Mouse (Mus musculus): ENCODE measurements around the gene Irf6. TPM values are rescaled to one million over a fixed set of nuclear protein-coding genes. Genes with fewer than 3 reads are reported as not detected.
A peak's percentile ranks its signal among the peaks of the same experiment; 100 is the strongest.

The Irf6 gene
- 1.5 and 2.4 TPM in 2 replicates for polyA plus RNA-seq (2012; rRNA removed)

DNA sequence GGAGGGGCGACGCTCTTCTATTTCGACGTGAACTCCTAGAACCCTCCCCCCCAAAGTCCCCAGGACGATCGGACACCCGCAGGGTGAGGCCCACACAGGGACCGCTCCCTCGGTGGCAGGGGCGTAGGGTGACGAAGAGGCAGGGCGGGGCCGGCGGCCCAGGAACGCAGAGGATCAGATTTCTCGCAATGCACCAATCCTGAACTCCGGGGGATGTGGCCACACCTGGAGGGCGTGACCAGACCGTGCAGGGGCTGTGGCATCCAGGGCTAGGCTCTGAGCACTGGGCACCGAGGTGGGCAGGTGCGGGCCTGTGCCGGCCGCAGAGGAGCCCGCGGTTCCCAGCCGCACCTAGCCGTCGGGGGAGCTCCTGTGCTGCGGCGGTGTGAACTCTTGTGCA lies at the start of gene Irf6:
Gene Irf6, plus strand, starts transcription at position 240 of the 400 bp plus-strand sequence.
- no peak for TF ChIP-seq POLR2A (IDR thresholded peaks at IDR 0.05; ENCODE audit: low read depth, low read length)
- TF ChIP-seq CTCF (IDR thresholded peaks at IDR 0.05; ENCODE audit: extremely low read depth, insufficient read depth, insufficient read length, insufficient replicate concordance) = no peak
- Histone ChIP-seq H3K27ac (ENCODE audit: insufficient read depth, low read length) (no peak within 1 kb of the TSS), H3K4me3 (ENCODE audit: extremely low read depth, insufficient read depth, insufficient read length) (peak within 1 kb of the TSS; percentile 44; the same call in 1 of the 2 replicates), H3K36me3 (ENCODE audit: control insufficient read depth, insufficient read depth, low read length) (no peaks in the 10 kb centered on the region), H3K27me3 (ENCODE audit: control insufficient read depth, insufficient read depth, low read length) (no peaks in the 10 kb centered on the region; the same call in 1 of the 2 replicates), H3K4me1 (ENCODE audit: control insufficient read depth, insufficient read depth, insufficient read length) (no peaks in the 10 kb centered on the region; the same call in 1 of the 2 replicates)
- WGBS = 9% methylated on average over 30 of the region's 30 CpGs
- peak in 1 of 2 experiments; percentile 37 for DNase-seq (ENCODE audit: low read depth in 1 of 2, low spot score in 2 of 2)

DNA sequence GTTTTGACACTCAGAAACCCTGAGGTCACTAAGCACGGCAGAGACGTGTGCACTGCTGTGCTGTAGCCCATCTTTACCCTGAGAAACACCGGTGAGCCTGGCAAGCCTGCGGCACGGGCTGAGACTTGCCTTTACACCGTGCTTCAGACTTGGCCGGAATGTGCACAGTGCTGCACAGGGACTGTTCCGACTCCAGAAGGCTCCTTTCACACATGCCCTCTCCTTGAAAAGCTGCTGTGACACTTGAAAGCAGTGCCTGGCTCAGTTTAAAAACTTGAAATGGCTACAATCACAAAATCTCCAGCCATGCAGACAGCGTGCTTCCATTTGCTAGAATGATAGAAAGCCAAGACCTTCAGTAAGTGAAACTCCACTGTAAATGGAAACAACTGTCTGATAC lies 40.8 kb upstream of the Irf6 start:
- TF ChIP-seq POLR2A (IDR thresholded peaks at IDR 0.05; ENCODE audit: low read depth, low read length) = no peak
- 92% methylated on average over 9 of the region's 9 CpGs for WGBS

DNA sequence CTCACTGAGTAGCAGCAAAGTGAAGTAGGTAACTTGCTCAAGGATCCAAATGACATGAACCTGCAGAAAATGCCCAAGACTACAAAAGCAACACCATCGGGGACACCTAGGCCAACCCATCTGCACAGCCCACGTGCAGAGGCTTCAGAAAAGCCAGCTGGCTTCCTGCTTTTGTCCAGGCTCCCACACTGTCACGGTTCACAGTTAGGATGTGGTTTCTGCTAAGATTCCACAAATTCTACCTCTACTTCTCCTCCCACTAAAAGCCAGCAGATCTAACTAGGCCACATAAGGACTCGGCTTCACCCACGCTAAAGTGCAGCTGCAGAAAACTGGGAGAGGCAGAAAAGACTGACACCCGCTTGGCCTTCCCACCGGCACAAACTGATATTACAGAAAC lies 30.1 kb upstream of the Irf6 start:
- no peak for DNase-seq (ENCODE audit: low read depth in 1 of 2, low spot score in 2 of 2)
- Histone ChIP-seq H3K27me3 (ENCODE audit: control insufficient read depth, insufficient read depth, low read length) (no peaks in the 10 kb centered on the region), H3K36me3 (ENCODE audit: control insufficient read depth, insufficient read depth, low read length) (peaks cover 56% of the 10 kb centered on the region), H3K4me3 (ENCODE audit: extremely low read depth, insufficient read depth, insufficient read length) (no peak overlapping the region), H3K4me1 (ENCODE audit: control insufficient read depth, insufficient read depth, insufficient read length) (no peaks in the 10 kb centered on the region), H3K27ac (ENCODE audit: insufficient read depth, low read length) (no peak overlapping the region)
- WGBS = 48% methylated on average over 7 of the region's 7 CpGs
- no peak for TF ChIP-seq CTCF (IDR thresholded peaks at IDR 0.05; ENCODE audit: extremely low read depth, insufficient read depth, insufficient read length, insufficient replicate concordance)
- no peak for TF ChIP-seq POLR2A (IDR thresholded peaks at IDR 0.05; ENCODE audit: low read depth, low read length)

More for the DNA sequence above, 40.8 kb upstream of the Irf6 start:
- Histone ChIP-seq H3K27ac (ENCODE audit: insufficient read depth, low read length) (no peak overlapping the region), H3K4me3 (ENCODE audit: extremely low read depth, insufficient read depth, insufficient read length) (no peak overlapping the region), H3K36me3 (ENCODE audit: control insufficient read depth, insufficient read depth, low read length) (peaks cover 48% of the 10 kb centered on the region), H3K4me1 (ENCODE audit: control insufficient read depth, insufficient read depth, insufficient read length) (no peaks in the 10 kb centered on the region), H3K27me3 (ENCODE audit: control insufficient read depth, insufficient read depth, low read length) (no peaks in the 10 kb centered on the region)
- no peak for DNase-seq (ENCODE audit: low read depth in 1 of 2, low spot score in 2 of 2)

DNA sequence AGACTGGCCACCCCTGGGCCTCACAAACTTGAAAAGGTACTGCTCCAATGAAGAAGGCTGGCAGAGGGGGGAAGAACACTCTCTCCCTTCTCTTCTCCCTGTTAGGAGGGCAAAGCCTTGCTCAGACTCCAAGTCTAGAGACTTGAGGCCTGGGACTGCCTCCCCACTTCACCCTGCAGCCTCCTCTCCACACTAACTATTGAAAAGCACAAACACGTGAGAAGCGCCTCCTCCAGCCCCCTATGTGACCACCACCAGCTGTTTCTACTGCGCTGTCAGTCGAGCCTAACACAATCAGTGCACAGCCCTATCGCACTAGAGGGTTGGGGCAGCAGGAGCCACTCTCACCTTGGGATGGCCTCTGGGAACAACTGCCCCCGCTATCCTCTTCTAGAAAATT lies 29.6 kb upstream of the Irf6 start:
- WGBS = 87% methylated on average over 6 of the region's 6 CpGs
- Histone ChIP-seq H3K4me1 (ENCODE audit: control insufficient read depth, insufficient read depth, insufficient read length) (no peaks in the 10 kb centered on the region; the same call in 1 of the 2 replicates), H3K36me3 (ENCODE audit: control insufficient read depth, insufficient read depth, low read length) (peaks cover 54% of the 10 kb centered on the region), H3K27me3 (ENCODE audit: control insufficient read depth, insufficient read depth, low read length) (no peaks in the 10 kb centered on the region), H3K4me3 (ENCODE audit: extremely low read depth, insufficient read depth, insufficient read length) (no peak overlapping the region), H3K27ac (ENCODE audit: insufficient read depth, low read length) (no peak overlapping the region)
- no peak for TF ChIP-seq CTCF (IDR thresholded peaks at IDR 0.05; ENCODE audit: extremely low read depth, insufficient read depth, insufficient read length, insufficient replicate concordance)
- no peak for TF ChIP-seq POLR2A (IDR thresholded peaks at IDR 0.05; ENCODE audit: low read depth, low read length)
- no peak for DNase-seq (ENCODE audit: low read depth in 1 of 2, low spot score in 2 of 2)

DNA sequence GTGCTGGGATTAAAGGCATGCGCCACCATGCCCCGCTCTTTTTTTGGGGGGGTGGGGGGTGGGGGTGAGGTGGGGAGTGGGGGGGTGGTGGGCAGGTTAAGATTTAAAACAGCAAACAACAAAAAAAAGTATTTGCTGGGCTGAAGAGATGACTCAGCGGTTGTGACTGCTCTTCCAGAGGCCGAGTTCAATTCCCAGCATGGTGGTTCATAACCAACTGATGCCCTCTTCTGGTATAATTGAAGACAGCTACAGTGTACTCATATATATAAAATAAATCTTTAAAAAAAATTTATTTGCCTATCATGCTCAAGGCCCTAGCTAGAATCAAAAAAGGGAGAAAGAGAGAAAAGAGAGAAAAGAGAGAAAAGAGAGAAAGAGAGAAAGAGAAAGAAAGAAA lies 27.1 kb upstream of the Irf6 start:
- no peak overlapping the region for H3K4me3 ChIP-seq (ENCODE audit: extremely low read depth, insufficient read depth, insufficient read length)
- H3K27me3 ChIP-seq (ENCODE audit: control insufficient read depth, insufficient read depth, low read length) = no peaks in the 10 kb centered on the region
- H3K27ac ChIP-seq (ENCODE audit: insufficient read depth, low read length) = no peak overlapping the region
- no peak for TF ChIP-seq CTCF (IDR thresholded peaks at IDR 0.05; ENCODE audit: extremely low read depth, insufficient read depth, insufficient read length, insufficient replicate concordance)
- peaks cover 2% of the 10 kb centered on the region; the same call in 1 of the 2 replicates for H3K4me1 ChIP-seq (ENCODE audit: control insufficient read depth, insufficient read depth, insufficient read length)
- WGBS = 73% methylated on average over 4 of the region's 4 CpGs
- peaks cover 36% of the 10 kb centered on the region for H3K36me3 ChIP-seq (ENCODE audit: control insufficient read depth, insufficient read depth, low read length)
- no peak for DNase-seq (ENCODE audit: low read depth in 1 of 2, low spot score in 2 of 2)

DNA sequence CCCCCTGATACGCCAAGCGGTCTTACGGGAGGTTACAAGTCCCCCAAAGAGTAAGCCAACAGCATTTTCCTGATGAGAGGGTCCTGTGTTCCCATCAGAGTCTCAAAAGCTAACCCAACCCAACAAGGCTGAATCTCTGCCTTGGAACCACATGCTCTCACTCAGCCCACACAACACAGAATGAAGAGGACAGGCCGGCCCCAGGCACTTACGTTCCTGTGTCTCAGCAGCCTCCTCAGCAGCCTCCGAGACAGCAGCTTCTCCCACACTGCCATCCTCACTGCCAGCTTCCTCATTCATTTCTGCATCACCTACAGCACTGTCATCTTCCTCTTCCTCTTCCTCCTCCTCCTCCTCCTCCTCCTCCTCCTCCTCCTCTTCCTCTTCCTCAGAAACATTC lies 24.9 kb upstream of the Irf6 start:
- no peak for DNase-seq (ENCODE audit: low read depth in 1 of 2, low spot score in 2 of 2)
- Histone ChIP-seq H3K4me3 (ENCODE audit: extremely low read depth, insufficient read depth, insufficient read length) (no peak overlapping the region), H3K4me1 (ENCODE audit: control insufficient read depth, insufficient read depth, insufficient read length) (peaks cover 2% of the 10 kb centered on the region; the same call in 1 of the 2 replicates), H3K27ac (ENCODE audit: insufficient read depth, low read length) (no peak overlapping the region), H3K27me3 (ENCODE audit: control insufficient read depth, insufficient read depth, low read length) (no peaks in the 10 kb centered on the region), H3K36me3 (ENCODE audit: control insufficient read depth, insufficient read depth, low read length) (peaks cover 19% of the 10 kb centered on the region)
- TF ChIP-seq CTCF (IDR thresholded peaks at IDR 0.05; ENCODE audit: extremely low read depth, insufficient read depth, insufficient read length, insufficient replicate concordance) = no peak
- no peak for TF ChIP-seq POLR2A (IDR thresholded peaks at IDR 0.05; ENCODE audit: low read depth, low read length)
- WGBS = 88% methylated on average over 6 of the region's 6 CpGs

DNA sequence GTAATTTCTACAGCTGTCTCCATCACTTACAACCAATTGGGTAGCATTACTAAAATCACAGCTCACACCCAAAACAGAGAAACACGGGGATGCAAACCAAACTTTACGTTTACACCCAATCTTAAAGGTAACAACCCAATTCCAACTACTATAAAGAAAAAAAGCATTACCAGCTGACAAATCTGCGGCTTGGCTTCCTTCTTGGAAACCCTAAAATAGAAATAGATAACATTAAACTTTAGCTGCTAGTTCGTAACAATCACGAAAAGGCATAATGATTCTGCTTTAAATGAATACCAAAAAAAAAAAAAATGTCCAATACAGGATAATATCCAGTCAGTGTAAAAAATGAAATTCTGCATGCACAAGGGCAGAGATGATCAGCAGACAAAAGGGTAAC lies 23.6 kb upstream of the Irf6 start:
- WGBS = 8% methylated on average over 5 of the region's 5 CpGs
- Histone ChIP-seq H3K4me1 (ENCODE audit: control insufficient read depth, insufficient read depth, insufficient read length) (peaks cover 2% of the 10 kb centered on the region; the same call in 1 of the 2 replicates), H3K27ac (ENCODE audit: insufficient read depth, low read length) (no peak overlapping the region), H3K27me3 (ENCODE audit: control insufficient read depth, insufficient read depth, low read length) (no peaks in the 10 kb centered on the region), H3K36me3 (ENCODE audit: control insufficient read depth, insufficient read depth, low read length) (peaks cover 12% of the 10 kb centered on the region), H3K4me3 (ENCODE audit: extremely low read depth, insufficient read depth, insufficient read length) (peak overlapping the region; percentile 70)
- DNase-seq (ENCODE audit: low read depth in 1 of 2, low spot score in 2 of 2) = no peak
- TF ChIP-seq POLR2A (IDR thresholded peaks at IDR 0.05; ENCODE audit: low read depth, low read length) (no peak), CTCF (IDR thresholded peaks at IDR 0.05; ENCODE audit: extremely low read depth, insufficient read depth, insufficient read length, insufficient replicate concordance) (no peak)

Data from spleen, adult 2 months (tissue).